In genomic region chr5:134193664-134194063, GRCm38 (mm10) we compare ENCODE assay signal across 23 mouse cellular contexts. TPM values are rescaled to one million over a fixed set of nuclear protein-coding genes. Genes with fewer than 3 reads are reported as not detected.
DNase-seq lines count a peak whose midpoint lies in the region; ATAC-seq and TF ChIP-seq lines count a peak whose summit lies in the region.
"Had no signal": no experiment of that assay in that cellular context is flagged by ENCODE, and none has a peak within 500 bp of the region (broad histone marks: within the 10 kb centered on the region; RNA-seq: fewer than 3 reads in every experiment).

No protein-coding gene starts in this region.

- TF ChIP-seq CTCF in liver, postnatal 0 days (IDR thresholded peaks at IDR 0.05; ENCODE audit: low read depth): no peak
- no peak for TF ChIP-seq CTCF in CH12.LX (conservative IDR thresholded peaks at IDR 0.05 in 1 of 2, IDR thresholded peaks at IDR 0.05 in 1 of 2; ENCODE audit: low read depth in 2 of 2, low read length in 2 of 2)
- no peak for TF ChIP-seq CTCF in stomach, postnatal 0 days (IDR thresholded peaks at IDR 0.05; ENCODE audit: low read depth)

- TF ChIP-seq POLR2A in CH12.LX (IDR thresholded peaks at IDR 0.05; ENCODE audit: low read depth, low read length): no peak

- H3K4me1 ChIP-seq in liver, embryonic 12.5 days: no peaks in the 10 kb centered on the region
- no peaks in the 10 kb centered on the region for H3K4me1 ChIP-seq in liver, postnatal 0 days (ENCODE audit: insufficient read depth)
- peaks cover 5 to 11% of the 10 kb centered on the region in 2 experiments for H3K4me1 ChIP-seq in CH12.LX (ENCODE audit: control insufficient read depth in 1 of 2, insufficient read depth in 2 of 2)
- H3K4me1 ChIP-seq in stomach, postnatal 0 days (replicated peaks; ENCODE audit: control insufficient read depth, insufficient read depth): no peaks in the 10 kb centered on the region
- H3K4me1 ChIP-seq: embryonic facial prominence, embryonic 12.5 days; embryonic facial prominence, embryonic 15.5 days; forebrain, embryonic 15.5 days; hindbrain, embryonic 12.5 days; hindbrain, embryonic 15.5 days had no signal

- 74% methylated on average over 8 of the region's 8 CpGs for WGBS in liver, embryonic 12.5 days (ENCODE audit: insufficient replicate concordance)
- WGBS in liver, postnatal 0 days (ENCODE audit: insufficient replicate concordance): 82% methylated on average over 8 of the region's 8 CpGs
- 71% methylated on average over 8 of the region's 8 CpGs for WGBS in stomach, postnatal 0 days

- no peak for ATAC-seq in liver, embryonic 12.5 days
- ATAC-seq in liver, postnatal 0 days: no peak
- peak; percentile 43 for ATAC-seq in megakaryocyte, adult 5-6 weeks (ENCODE audit: poor library complexity, severe bottlenecking)
- peak; percentile 65 for ATAC-seq in stomach, postnatal 0 days (ENCODE audit: low FRiP score, low TSS enrichment)
- ATAC-seq: forebrain, embryonic 15.5 days; Patski had no signal

- no peak overlapping the region for H3K4me2 ChIP-seq in liver, embryonic 12.5 days
- no peak overlapping the region for H3K4me2 ChIP-seq in liver, postnatal 0 days (ENCODE audit: low read depth, low read length)
- H3K4me2 ChIP-seq in CH12.LX (ENCODE audit: insufficient read depth, low read depth, poor library complexity, severe bottlenecking): no peak overlapping the region
- H3K4me2 ChIP-seq in stomach, postnatal 0 days (replicated peaks; ENCODE audit: low read depth): no peak overlapping the region
- H3K4me2 ChIP-seq: embryonic facial prominence, embryonic 12.5 days; embryonic facial prominence, embryonic 15.5 days; forebrain, embryonic 15.5 days; heart, embryonic 11.5 days; hindbrain, embryonic 12.5 days; hindbrain, embryonic 15.5 days had no signal

- in situ Hi-C loops in CH12.LX (cut with MboI; ENCODE audit: low pct_ligation_motif_present, low pct_unique_long_range_greater_than_20kb, low sequenced_read_pairs): no loop called here

- H3K27me3 ChIP-seq in liver, embryonic 12.5 days (replicated peaks): no peaks in the 10 kb centered on the region
- no peaks in the 10 kb centered on the region for H3K27me3 ChIP-seq in liver, postnatal 0 days (ENCODE audit: insufficient read depth, low read length)
- no peaks in the 10 kb centered on the region for H3K27me3 ChIP-seq in CH12.LX (replicated peaks)
- no peaks in the 10 kb centered on the region for H3K27me3 ChIP-seq in stomach, postnatal 0 days (ENCODE audit: control insufficient read depth, insufficient read depth, low read length)
- H3K27me3 ChIP-seq: embryonic facial prominence, embryonic 12.5 days; embryonic facial prominence, embryonic 15.5 days; forebrain, embryonic 15.5 days; hindbrain, embryonic 12.5 days; hindbrain, embryonic 15.5 days; Patski had no signal

- H3K9me3 ChIP-seq in liver, embryonic 12.5 days (replicated peaks): no peaks in the 10 kb centered on the region
- no peaks in the 10 kb centered on the region for H3K9me3 ChIP-seq in liver, postnatal 0 days (ENCODE audit: low read length)
- no peaks in the 10 kb centered on the region for H3K9me3 ChIP-seq in CH12.LX (replicated peaks; ENCODE audit: low read length)
- no peaks in the 10 kb centered on the region for H3K9me3 ChIP-seq in stomach, postnatal 0 days (ENCODE audit: control insufficient read depth, low read length)
- H3K9me3 ChIP-seq: embryonic facial prominence, embryonic 12.5 days; embryonic facial prominence, embryonic 15.5 days; forebrain, embryonic 15.5 days; G1E; hindbrain, embryonic 12.5 days; hindbrain, embryonic 15.5 days had no signal

- no peak overlapping the region for H3K9ac ChIP-seq in liver, embryonic 12.5 days
- H3K9ac ChIP-seq in liver, postnatal 0 days (replicated peaks): no peak overlapping the region
- no peak overlapping the region for H3K9ac ChIP-seq in CH12.LX (ENCODE audit: insufficient read depth, low read depth)
- no peak overlapping the region for H3K9ac ChIP-seq in stomach, postnatal 0 days (ENCODE audit: low read length)
- H3K9ac ChIP-seq: embryonic facial prominence, embryonic 12.5 days; embryonic facial prominence, embryonic 15.5 days; forebrain, embryonic 15.5 days; hindbrain, embryonic 12.5 days; hindbrain, embryonic 15.5 days had no signal

- 0 out of 2 replicates have a peak overlapping the region, but pooled peaks have one; percentile 20 for H3K27ac ChIP-seq in liver, embryonic 12.5 days
- no peak overlapping the region for H3K27ac ChIP-seq in liver, postnatal 0 days (ENCODE audit: low read depth)
- no peak overlapping the region for H3K27ac ChIP-seq in CH12.LX (ENCODE audit: insufficient read depth, low read depth)
- 0 out of 2 replicates have a peak overlapping the region, but pooled peaks have one; percentile 30 for H3K27ac ChIP-seq in stomach, postnatal 0 days (replicated peaks)
- H3K27ac ChIP-seq: embryonic facial prominence, embryonic 12.5 days; embryonic facial prominence, embryonic 15.5 days; forebrain, embryonic 15.5 days; hindbrain, embryonic 12.5 days; hindbrain, embryonic 15.5 days had no signal

- dilution Hi-C loops in CH12.LX (cut with MboI; ENCODE audit: extremely low pct_ligation_motif_present, extremely low pct_unique_long_range_greater_than_20kb, low sequenced_read_pairs): no loop called here

- DNase-seq in liver, postnatal 0 days: no peak
- no peak for DNase-seq in CH12.LX (ENCODE audit: extremely low read depth)
- no peak for DNase-seq in stomach, postnatal 0 days (ENCODE audit: low spot score)
- DNase-seq in frontal cortex, postnatal 25 days (ENCODE audit: low spot score in 2 of 2): no peak
- DNase-seq in layer of hippocampus, postnatal 14 days (ENCODE audit: low spot score in 2 of 2): no peak
- DNase-seq: adrenal gland, postnatal 10 days; adrenal gland, postnatal 36 days; cerebellum, adult 18-20 months; cerebellum, adult 9-10 months; cerebellum, postnatal 14 days; gastrocnemius, postnatal 10 days; gastrocnemius, postnatal 36 days; heart, adult 11 months had no signal

- TF ChIP-seq EP300 in liver, postnatal 0 days (IDR thresholded peaks at IDR 0.05; ENCODE audit: low read depth): no peak
- no peak for TF ChIP-seq EP300 in CH12.LX (IDR thresholded peaks at IDR 0.05; ENCODE audit: low read length)
- TF ChIP-seq EP300 in stomach, postnatal 0 days (optimal IDR thresholded peaks at IDR 0.05): no peak

- no peak for TF ChIP-seq RAD21 in CH12.LX (IDR thresholded peaks at IDR 0.05; ENCODE audit: low read depth, low read length)

- no peak overlapping the region for H3K4me3 ChIP-seq in liver, embryonic 12.5 days
- no peak overlapping the region for H3K4me3 ChIP-seq in liver, postnatal 0 days (ENCODE audit: low read depth, low read length)
- H3K4me3 ChIP-seq in CH12.LX (replicated peaks in 1 of 3; ENCODE audit: low read depth in 2 of 3, low read length in 2 of 3, poor library complexity in 1 of 3): no peak overlapping the region
- H3K4me3 ChIP-seq in stomach, postnatal 0 days (ENCODE audit: low read depth, low read length): no peak overlapping the region
- H3K4me3 ChIP-seq: embryonic facial prominence, embryonic 12.5 days; embryonic facial prominence, embryonic 15.5 days; forebrain, embryonic 15.5 days; hindbrain, embryonic 12.5 days; hindbrain, embryonic 15.5 days had no signal

- H3K79me2 ChIP-seq in CH12.LX (replicated peaks; ENCODE audit: control insufficient read depth, extremely low read depth, insufficient read depth, poor library complexity, severe bottlenecking): no peaks in the 10 kb centered on the region

- peaks cover 34% of the 10 kb centered on the region for H3K36me3 ChIP-seq in liver, embryonic 12.5 days
- peaks cover 13% of the 10 kb centered on the region; the same call in 1 of the 2 replicates for H3K36me3 ChIP-seq in liver, postnatal 0 days (replicated peaks; ENCODE audit: insufficient read depth, low read length)
- peaks cover 21 to 49% of the 10 kb centered on the region in 2 experiments for H3K36me3 ChIP-seq in CH12.LX (replicated peaks in 1 of 2; ENCODE audit: control insufficient read depth in 1 of 2, insufficient read depth in 1 of 2, low read length in 1 of 2)
- H3K36me3 ChIP-seq in stomach, postnatal 0 days (ENCODE audit: control insufficient read depth, insufficient read depth, low read length): no peaks in the 10 kb centered on the region; the same call in none of the 2 replicates

TF ChIP-seq in CH12.LX, 34 proteins besides CTCF, POLR2A, EP300 and RAD21 (continues in another document):
- TF ChIP-seq MYC (IDR thresholded peaks at IDR 0.05; ENCODE audit: low read depth, low read length) (peak; percentile 79), ELF1 (IDR thresholded peaks at IDR 0.05; ENCODE audit: low read depth, low read length) (0 out of 2 replicates have a peak, but pooled peaks have one; percentile 36)

RNA-seq across cellular contexts. Expression of gene Gtf2ird2, which starts 9.8 kb away (rescaled TPM):
- polyA plus RNA-seq in liver, embryonic 12.5 days (2016; fragmentation: Nextera tagmentation; extraction: Ambion mirVana): 2.4 and 3.2 TPM in 2 replicates
- 1.8 and 2.1 TPM in 2 replicates for polyA plus RNA-seq in liver, postnatal 0 days (2015; fragmentation: Nextera tagmentation; extraction: Ambion mirVana)
- total RNA-seq in CH12.LX (2012; rRNA removed) (4.4 and 4.7 TPM in 2 replicates), CH12.LX (2014; rRNA removed) (1.9 and 3.0 TPM in 2 replicates)
- 6.8 and 9.7 TPM in 2 replicates for polyA plus RNA-seq in CH12.LX (2012; ENCODE audit: insufficient read length, low read depth)
- total RNA-seq in megakaryocyte, adult 5-6 weeks (2015): 2.7 and 4.4 TPM in 2 replicates
- 2.5 and 3.2 TPM in 2 replicates for total RNA-seq in megakaryocyte, adult 5-6 weeks (2017)
- 3.2 and 3.7 TPM in 2 replicates for polyA plus RNA-seq in stomach, postnatal 0 days (2015; fragmentation: Nextera tagmentation; extraction: Ambion mirVana)
- total RNA-seq in layer of hippocampus, postnatal 14 days (2021): 10 to 100 TPM; 13.1 to 17.9 TPM

RNA-seq across cellular contexts. Expression of gene Rcc1l, which starts 17.1 kb away (rescaled TPM):
- polyA plus RNA-seq in liver, embryonic 12.5 days (2016; fragmentation: Nextera tagmentation; extraction: Ambion mirVana): 28.6 and 33.5 TPM in 2 replicates
- polyA plus RNA-seq in liver, postnatal 0 days (2015; fragmentation: Nextera tagmentation; extraction: Ambion mirVana): 10.2 and 10.8 TPM in 2 replicates
- total RNA-seq in CH12.LX (2012; rRNA removed) (42.3 and 42.7 TPM in 2 replicates), CH12.LX (2014; rRNA removed) (24.6 and 25.4 TPM in 2 replicates)
- 31.0 and 31.8 TPM in 2 replicates for polyA plus RNA-seq in CH12.LX (2012; ENCODE audit: insufficient read length, low read depth)
- total RNA-seq in megakaryocyte, adult 5-6 weeks (2015): 2.9 and 3.4 TPM in 2 replicates
- 1.8 and 2.1 TPM in 2 replicates for total RNA-seq in megakaryocyte, adult 5-6 weeks (2017)
- polyA plus RNA-seq in stomach, postnatal 0 days (2015; fragmentation: Nextera tagmentation; extraction: Ambion mirVana): 17.6 and 18.0 TPM in 2 replicates
- 10 to 100 TPM; 14.8 to 17.5 TPM for total RNA-seq in layer of hippocampus, postnatal 14 days (2021)

RNA-seq across cellular contexts. Expression of gene Ncf1, which starts 35.8 kb away (rescaled TPM):
- polyA plus RNA-seq in liver, embryonic 12.5 days (2016; fragmentation: Nextera tagmentation; extraction: Ambion mirVana): 8.4 and 9.2 TPM in 2 replicates
- polyA plus RNA-seq in liver, postnatal 0 days (2015; fragmentation: Nextera tagmentation; extraction: Ambion mirVana): 24.4 and 26.0 TPM in 2 replicates
- total RNA-seq in CH12.LX (2012; rRNA removed) (225 and 342 TPM in 2 replicates), CH12.LX (2014; rRNA removed) (263 and 287 TPM in 2 replicates)
- 299 and 302 TPM in 2 replicates for polyA plus RNA-seq in CH12.LX (2012; ENCODE audit: insufficient read length, low read depth)
- total RNA-seq in megakaryocyte, adult 5-6 weeks (2015): 284 and 306 TPM in 2 replicates
- 339 and 371 TPM in 2 replicates for total RNA-seq in megakaryocyte, adult 5-6 weeks (2017)
- 2.2 and 2.4 TPM in 2 replicates for polyA plus RNA-seq in stomach, postnatal 0 days (2015; fragmentation: Nextera tagmentation; extraction: Ambion mirVana)
- total RNA-seq in layer of hippocampus, postnatal 14 days (2021): 1 to 10 TPM; 8.2 to 9.1 TPM

Comparison
In these comparisons a context has a peak if more than half of its experiments do, and no peak if none do; other contexts are left out.
1. H3K27ac ChIP-seq: peak in liver, embryonic 12.5 days (single experiment) and stomach, postnatal 0 days (single experiment); none in liver, postnatal 0 days (single experiment) and CH12.LX (single experiment).
2. ATAC-seq: peak in megakaryocyte, adult 5-6 weeks (single experiment) and stomach, postnatal 0 days (single experiment); none in liver, embryonic 12.5 days (single experiment) and liver, postnatal 0 days (single experiment).
3. RNA of gene Ncf1, which starts 35.8 kb away (polyA plus RNA-seq): 299 to 302 TPM in CH12.LX; 24.4 to 26.0 TPM in liver, postnatal 0 days, 8.4 to 9.2 TPM in liver, embryonic 12.5 days and 2.2 to 2.4 TPM in stomach, postnatal 0 days; every median in the first group is over 10 times any median in the second.